In genomic region chr11:40790307-40790706, GRCm38 (mm10) we compare ENCODE assay signal across 21 mouse cellular contexts. TPM values are rescaled to one million over a fixed set of nuclear protein-coding genes. Genes with fewer than 3 reads are reported as not detected.
DNase-seq lines count a peak whose midpoint lies in the region; ATAC-seq and TF ChIP-seq lines count a peak whose summit lies in the region.
"Had no signal": no experiment of that assay in that cellular context is flagged by ENCODE, and none has a peak within 500 bp of the region (broad histone marks: within the 10 kb centered on the region; RNA-seq: fewer than 3 reads in every experiment).

No protein-coding gene starts in this region.

- peak; percentile 73 for ATAC-seq in Patski
- ATAC-seq: midbrain, embryonic 16.5 days had no signal

- POLR2A ChIA-PET in Patski (lab: Charles Lee): no interaction called here

- no peak overlapping the region for H3K4me3 ChIP-seq in gastrocnemius, adult 2 months
- H3K4me3 ChIP-seq: embryonic facial prominence, embryonic 10.5 days; limb, embryonic 15.5 days; midbrain, embryonic 10.5 days had no signal

- H3K27me3 ChIP-seq in Patski: peaks cover 5% of the 10 kb centered on the region
- H3K27me3 ChIP-seq: limb, embryonic 15.5 days had no signal

- CTCF ChIA-PET in Patski (lab: Charles Lee): no interaction called here

- no peak for TF ChIP-seq CTCF in gastrocnemius, adult 2 months (IDR thresholded peaks at IDR 0.05)
- no peak for TF ChIP-seq CTCF in Patski (IDR thresholded peaks at IDR 0.05)

- DNase-seq in gastrocnemius, adult 2 months: peak; percentile 20
- no peak for DNase-seq in gastrocnemius, postnatal 36 days
- DNase-seq in 3134 (ENCODE audit: extremely low read depth, insufficient read length, low spot score) (peak; percentile 39), Patski (ENCODE audit: low read depth, low spot score) (no peak)
- DNase-seq in large intestine, adult 2 months (ENCODE audit: low read depth, low spot score): peak; percentile 13
- DNase-seq in spleen, postnatal 14 days (ENCODE audit: low spot score in 2 of 2): no peak
- DNase-seq in kidney, adult 8-10 months: no peak
- no peak for DNase-seq in kidney, adult 9 months
- DNase-seq: cerebellum, adult 11-12 months; cerebellum, postnatal 10 days; kidney, adult 11 months; left cerebral cortex, postnatal 4 days; lung, embryonic 14.5 days; thymus, postnatal 36 days had no signal

- 22% methylated on average over 5 of the region's 5 CpGs for WGBS in large intestine, adult 2 months

- intact Hi-C loops in gastrocnemius, adult 2 months (cut with DNase I): no loop called here
- intact Hi-C loops in gastrocnemius, postnatal 36 days (cut with DNase I): loop anchor here (5.0 kb wide), 1 partner anchor 1108 kb away; no protein-coding TSS in a partner anchor

- H3K27ac ChIP-seq in gastrocnemius, adult 2 months: no peak overlapping the region
- H3K27ac ChIP-seq: embryonic facial prominence, embryonic 10.5 days; kidney, postnatal 0 days; limb, embryonic 15.5 days; liver, embryonic 14.5 days; midbrain, embryonic 10.5 days had no signal

- in situ Hi-C loops in Patski (cut with MboI; ENCODE audit: low pct_unique_long_range_greater_than_20kb): loop anchor here (25.0 kb wide), 1 partner anchor 1272 kb away; no protein-coding TSS in a partner anchor

RNA-seq across cellular contexts. Expression of gene Ccng1, which starts 35.2 kb away (rescaled TPM):
- 100 to 1,000 TPM; 643 to 672 TPM for total RNA-seq in gastrocnemius, adult 2 months (2021)
- 100 to 1,000 TPM; 662 to 671 TPM for total RNA-seq in gastrocnemius, postnatal 36 days (2021)
- polyA plus RNA-seq in Patski (2021): 77.6 TPM
- polyA plus RNA-seq in large intestine, adult 2 months (2012; rRNA removed): 8.4 and 11.3 TPM in 2 replicates

RNA-seq across cellular contexts. Expression of gene Nudcd2, which starts 56.8 kb away (rescaled TPM):
- total RNA-seq in gastrocnemius, adult 2 months (2021): 10 to 100 TPM in 1 of 2 experiments, 1 to 10 TPM in 1; 9.9 to 14.0 TPM
- 10 to 100 TPM in 1 of 2 experiments, 1 to 10 TPM in 1; 8.3 to 13.7 TPM for total RNA-seq in gastrocnemius, postnatal 36 days (2021)
- polyA plus RNA-seq in Patski (2021): 84.7 TPM
- 10.1 and 11.6 TPM in 2 replicates for polyA plus RNA-seq in large intestine, adult 2 months (2012; rRNA removed)

RNA-seq across cellular contexts. Expression of gene Hmmr, which starts 57.1 kb away (rescaled TPM):
- total RNA-seq in gastrocnemius, adult 2 months (2021): under 1 TPM in 1 of 2 experiments, not detected in 1; 0.08 TPM
- total RNA-seq in gastrocnemius, postnatal 36 days (2021): under 1 TPM; 0.30 to 0.38 TPM
- 27.7 TPM for polyA plus RNA-seq in Patski (2021)
- 6.4 and 6.9 TPM in 2 replicates for polyA plus RNA-seq in large intestine, adult 2 months (2012; rRNA removed)
- total RNA-seq: gastrocnemius, adult 8-10 months had no signal

Comparison
In these comparisons a context has a peak if more than half of its experiments do, and no peak if none do; other contexts are left out.
1. DNase-seq: peak in gastrocnemius, adult 2 months (single experiment), 3134 (single experiment) and large intestine, adult 2 months (single experiment); none in gastrocnemius, postnatal 36 days (0 of 2), Patski (single experiment), spleen, postnatal 14 days (0 of 2), kidney, adult 8-10 months (0 of 2) and kidney, adult 9 months (single experiment).